Comparison of ENCODE assay signal across 8 mouse cellular contexts in the genomic region with DNA sequence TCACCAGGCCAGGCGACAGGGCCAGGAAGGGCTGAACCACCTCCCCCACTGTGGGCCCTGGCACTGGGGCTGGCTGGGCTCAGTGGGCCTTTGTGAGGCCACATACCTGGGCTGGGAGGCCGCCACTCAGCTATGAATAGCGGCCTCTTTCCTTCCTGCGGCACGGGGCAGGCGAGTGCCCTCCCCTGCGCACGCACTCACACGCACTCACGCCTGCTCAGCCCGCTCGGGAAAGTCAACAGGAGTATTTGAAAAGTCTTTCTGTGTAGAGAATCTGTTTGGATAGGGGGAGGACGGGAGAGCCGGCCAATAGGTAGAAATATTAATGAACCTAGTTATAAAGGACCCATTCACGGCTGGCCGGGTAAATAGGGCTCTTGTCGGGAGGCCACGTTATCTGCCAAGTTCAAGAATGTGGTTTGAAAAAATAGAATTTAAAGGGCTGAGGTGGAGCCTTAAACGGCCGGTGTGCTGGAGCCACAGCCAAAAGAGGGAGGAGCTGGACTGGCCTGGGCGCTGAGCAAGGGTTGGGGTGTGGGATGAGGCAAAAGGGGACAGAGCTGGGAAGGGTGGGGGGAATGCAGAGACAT. TPM values are rescaled to one million over a fixed set of nuclear protein-coding genes. Genes with fewer than 3 reads are reported as not detected.
DNase-seq lines count a peak whose midpoint lies in the region; ATAC-seq and TF ChIP-seq lines count a peak whose summit lies in the region.

No protein-coding gene starts in this region.

- no peaks in the 10 kb centered on the region for H3K9me3 ChIP-seq in forebrain, postnatal 0 days (ENCODE audit: low read length)
- H3K9me3 ChIP-seq in limb, embryonic 13.5 days: no peaks in the 10 kb centered on the region
- H3K9me3 ChIP-seq in midbrain, embryonic 10.5 days (replicated peaks): no peaks in the 10 kb centered on the region

- DNase-seq in embryo, embryonic 11 days: peak; percentile 26
- DNase-seq in embryo, embryonic 10.5 days (ENCODE audit: low spot score): no peak
- no peak for DNase-seq in forebrain, postnatal 0 days
- DNase-seq in midbrain, embryonic 10.5 days (ENCODE audit: low spot score): no peak
- DNase-seq in cerebellum, adult 9-10 months: no peak
- DNase-seq in cerebellum, postnatal 25 days: no peak
- DNase-seq in cerebellum, adult 11-12 months: no peak

- TF ChIP-seq CTCF in forebrain, postnatal 0 days (IDR thresholded peaks at IDR 0.05; ENCODE audit: low read depth): no peak

- H3K27ac ChIP-seq in forebrain, postnatal 0 days (ENCODE audit: low read depth, low read length): no peak overlapping the region
- peak overlapping the region; percentile 92 for H3K27ac ChIP-seq in limb, embryonic 13.5 days
- peak overlapping the region; percentile 43; the same call in 1 of the 2 replicates for H3K27ac ChIP-seq in midbrain, embryonic 10.5 days (replicated peaks)

- no peak overlapping the region for H3K4me3 ChIP-seq in forebrain, postnatal 0 days (ENCODE audit: low read depth, low read length)
- H3K4me3 ChIP-seq in limb, embryonic 13.5 days: no peak overlapping the region
- no peak overlapping the region for H3K4me3 ChIP-seq in midbrain, embryonic 10.5 days

- no peak overlapping the region for H3K4me2 ChIP-seq in forebrain, postnatal 0 days (ENCODE audit: low read depth)
- H3K4me2 ChIP-seq in limb, embryonic 13.5 days (replicated peaks): no peak overlapping the region

- no peaks in the 10 kb centered on the region for H3K36me3 ChIP-seq in forebrain, postnatal 0 days (ENCODE audit: insufficient read depth)
- H3K36me3 ChIP-seq in limb, embryonic 13.5 days: no peaks in the 10 kb centered on the region
- no peaks in the 10 kb centered on the region for H3K36me3 ChIP-seq in midbrain, embryonic 10.5 days

- H3K4me1 ChIP-seq in forebrain, postnatal 0 days (ENCODE audit: insufficient read depth): no peaks in the 10 kb centered on the region
- peaks cover 50% of the 10 kb centered on the region for H3K4me1 ChIP-seq in limb, embryonic 13.5 days
- H3K4me1 ChIP-seq in midbrain, embryonic 10.5 days: peaks cover 16% of the 10 kb centered on the region

- H3K27me3 ChIP-seq in forebrain, postnatal 0 days (ENCODE audit: insufficient read depth, low read length): no peaks in the 10 kb centered on the region
- H3K27me3 ChIP-seq in limb, embryonic 13.5 days: 0 out of 2 replicates have a peak, but pooled peaks cover 3% of the 10 kb centered on the region
- H3K27me3 ChIP-seq in midbrain, embryonic 10.5 days (ENCODE audit: low read depth, poor library complexity, severe bottlenecking): peaks cover 7% of the 10 kb centered on the region; the same call in 1 of the 2 replicates

- 22% methylated on average over 21 of the region's 21 CpGs for WGBS in forebrain, postnatal 0 days
- WGBS in limb, embryonic 13.5 days: 49% methylated on average over 21 of the region's 21 CpGs
- 63% methylated on average over 21 of the region's 21 CpGs for WGBS in midbrain, embryonic 10.5 days

- no peak overlapping the region for H3K9ac ChIP-seq in forebrain, postnatal 0 days
- H3K9ac ChIP-seq in limb, embryonic 13.5 days: no peak overlapping the region

- ATAC-seq in forebrain, postnatal 0 days: peak; percentile 57
- ATAC-seq in limb, embryonic 13.5 days (ENCODE audit: low FRiP score, low read depth): peak; percentile 86

RNA-seq across cellular contexts. Expression of gene Kif12, which starts 14.4 kb away (rescaled TPM):
- total RNA-seq in forebrain, postnatal 0 days (2014; rRNA removed): 0.19 TPM in 1 of 2 replicates, not detected in the other
- not detected in 2 replicates for polyA plus RNA-seq in forebrain, postnatal 0 days (2015; fragmentation: Nextera tagmentation; extraction: Ambion mirVana)
- 0.10 and 0.13 TPM in 2 replicates for polyA plus RNA-seq in limb, embryonic 13.5 days (2015; fragmentation: Nextera tagmentation; extraction: Ambion mirVana)
- not detected in 2 replicates for polyA plus RNA-seq in midbrain, embryonic 10.5 days (2016; fragmentation: Nextera tagmentation; extraction: Ambion mirVana)

RNA-seq across cellular contexts. Expression of gene Col27a1, which starts 27.4 kb away (rescaled TPM):
- 2.2 and 5.3 TPM in 2 replicates for total RNA-seq in forebrain, postnatal 0 days (2014; rRNA removed)
- polyA plus RNA-seq in forebrain, postnatal 0 days (2015; fragmentation: Nextera tagmentation; extraction: Ambion mirVana): 0.33 and 0.56 TPM in 2 replicates
- polyA plus RNA-seq in limb, embryonic 13.5 days (2015; fragmentation: Nextera tagmentation; extraction: Ambion mirVana): 32.1 and 32.3 TPM in 2 replicates
- 2.9 and 3.3 TPM in 2 replicates for polyA plus RNA-seq in midbrain, embryonic 10.5 days (2016; fragmentation: Nextera tagmentation; extraction: Ambion mirVana)

RNA-seq across cellular contexts. Expression of gene Ambp, which starts 31.8 kb away (rescaled TPM):
- total RNA-seq in forebrain, postnatal 0 days (2014; rRNA removed): not detected in 2 replicates
- polyA plus RNA-seq in forebrain, postnatal 0 days (2015; fragmentation: Nextera tagmentation; extraction: Ambion mirVana): not detected in 2 replicates
- 0.56 and 2.5 TPM in 2 replicates for polyA plus RNA-seq in limb, embryonic 13.5 days (2015; fragmentation: Nextera tagmentation; extraction: Ambion mirVana)
- polyA plus RNA-seq in midbrain, embryonic 10.5 days (2016; fragmentation: Nextera tagmentation; extraction: Ambion mirVana): not detected in 2 replicates
